Mouse (Mus musculus): ENCODE data around the gene Igf1.

GRCm38 (mm10) chr10:87869151-87869550 lies 11.1 kb downstream of the Igf1 start:
- TF ChIP-seq CTCF (IDR thresholded peaks at IDR 0.05) (no peak), EP300 (IDR thresholded peaks at IDR 0.05) (no peak)
